Mouse (Mus musculus): ENCODE data around the gene Ppp6r1. TPM values are rescaled to one million over a fixed set of nuclear protein-coding genes. Genes with fewer than 3 reads are reported as not detected.
A peak's percentile ranks its signal among the peaks of the same experiment; 100 is the strongest.

Gene Ppp6r1
- polyA plus RNA-seq, 1 experiment from 2014 or later = 6.5 TPM

GRCm38 (mm10) chr7:4657521-4658127 lies 1.2 kb downstream of the Ppp6r1 start:
- peak overlapping the region; percentile 92 for H3K27ac ChIP-seq (replicated peaks)
- no peaks in the 10 kb centered on the region for H3K9me3 ChIP-seq (replicated peaks)
- H3K9ac ChIP-seq = peak overlapping the region; percentile 98
- no peak for ATAC-seq (ENCODE audit: insufficient read depth)
- H3K27me3 ChIP-seq = no peaks in the 10 kb centered on the region
- peaks cover 30% of the 10 kb centered on the region for H3K36me3 ChIP-seq (replicated peaks)
- peaks cover 70% of the 10 kb centered on the region for H3K4me1 ChIP-seq (replicated peaks)
- peak overlapping the region; percentile 96 for H3K4me2 ChIP-seq
- WGBS (ENCODE audit: insufficient replicate concordance) = 28% methylated on average over 9 of the region's 9 CpGs
- H3K4me3 ChIP-seq (replicated peaks) = peak overlapping the region; percentile 92

- WGBS (ENCODE audit: insufficient replicate concordance) = 10% methylated on average over 1 of the region's 1 CpGs
- H3K27ac ChIP-seq (replicated peaks) = peak overlapping the region; percentile 92
- ATAC-seq (ENCODE audit: insufficient read depth) = no peak
Observed at GRCm38 (mm10) chr7:4656818-4657217, 2.0 kb downstream of the Ppp6r1 start.

GRCm38 (mm10) chr7:4655916-4656315 lies 2.9 kb downstream of the Ppp6r1 start:
- Histone ChIP-seq H3K4me3 (replicated peaks) (peak overlapping the region; percentile 92; the same call in 1 of the 2 replicates), H3K9ac (0 out of 2 replicates have a peak overlapping the region, but pooled peaks have one; percentile 13), H3K27ac (replicated peaks) (no peak overlapping the region), H3K36me3 (replicated peaks) (peaks cover 40% of the 10 kb centered on the region), H3K9me3 (replicated peaks) (no peaks in the 10 kb centered on the region), H3K4me1 (replicated peaks) (peaks cover 84% of the 10 kb centered on the region), H3K4me2 (peak overlapping the region; percentile 96), H3K27me3 (no peaks in the 10 kb centered on the region)
- 71% methylated on average over 1 of the region's 1 CpGs for WGBS (ENCODE audit: insufficient replicate concordance)
- ATAC-seq (ENCODE audit: insufficient read depth) = no peak

More at GRCm38 (mm10) chr7:4656818-4657217, 2.0 kb downstream of the Ppp6r1 start:
- peaks cover 77% of the 10 kb centered on the region for H3K4me1 ChIP-seq (replicated peaks)
- no peaks in the 10 kb centered on the region for H3K9me3 ChIP-seq (replicated peaks)
- H3K4me3 ChIP-seq (replicated peaks) = peak overlapping the region; percentile 92
- H3K9ac ChIP-seq = peak overlapping the region; percentile 98
- H3K4me2 ChIP-seq = peak overlapping the region; percentile 96
- no peaks in the 10 kb centered on the region for H3K27me3 ChIP-seq
- peaks cover 33% of the 10 kb centered on the region for H3K36me3 ChIP-seq (replicated peaks)

GRCm38 (mm10) chr7:4655393-4655792 lies 3.4 kb downstream of the Ppp6r1 start:
- WGBS (ENCODE audit: insufficient replicate concordance) = 57% methylated on average over 4 of the region's 4 CpGs
- H3K4me2 ChIP-seq = peak overlapping the region; percentile 96; the same call in 1 of the 2 replicates
- H3K9ac ChIP-seq = no peak overlapping the region
- no peak overlapping the region for H3K27ac ChIP-seq (replicated peaks)
- no peaks in the 10 kb centered on the region for H3K9me3 ChIP-seq (replicated peaks)
- H3K27me3 ChIP-seq = no peaks in the 10 kb centered on the region
- no peak overlapping the region for H3K4me3 ChIP-seq (replicated peaks)
- H3K4me1 ChIP-seq (replicated peaks) = peaks cover 80% of the 10 kb centered on the region
- no peak for ATAC-seq (ENCODE audit: insufficient read depth)
- H3K36me3 ChIP-seq (replicated peaks) = peaks cover 40% of the 10 kb centered on the region

GRCm38 (mm10) chr7:4654221-4654620 lies 4.6 kb downstream of the Ppp6r1 start:
- H3K9me3 ChIP-seq (replicated peaks) = no peaks in the 10 kb centered on the region
- peaks cover 69% of the 10 kb centered on the region for H3K4me1 ChIP-seq (replicated peaks)
- H3K36me3 ChIP-seq (replicated peaks) = peaks cover 40% of the 10 kb centered on the region
- peak overlapping the region; percentile 22; the same call in 1 of the 2 replicates for H3K9ac ChIP-seq
- ATAC-seq (ENCODE audit: insufficient read depth) = no peak
- H3K27me3 ChIP-seq = no peaks in the 10 kb centered on the region
- peak overlapping the region; percentile 9; the same call in 1 of the 2 replicates for H3K4me3 ChIP-seq (replicated peaks)
- 10% methylated on average over 2 of the region's 2 CpGs for WGBS (ENCODE audit: insufficient replicate concordance)
- H3K4me2 ChIP-seq = peak overlapping the region; percentile 51
- peak overlapping the region; percentile 82 for H3K27ac ChIP-seq (replicated peaks)

GRCm38 (mm10) chr7:4653780-4654179 lies 5.0 kb downstream of the Ppp6r1 start:
- 26% methylated on average over 7 of the region's 7 CpGs for WGBS (ENCODE audit: insufficient replicate concordance)
- no peaks in the 10 kb centered on the region for H3K9me3 ChIP-seq (replicated peaks)
- H3K27me3 ChIP-seq = no peaks in the 10 kb centered on the region
- peak overlapping the region; percentile 82 for H3K27ac ChIP-seq (replicated peaks)
- H3K4me2 ChIP-seq = peak overlapping the region; percentile 51
- H3K36me3 ChIP-seq (replicated peaks) = peaks cover 40% of the 10 kb centered on the region
- H3K9ac ChIP-seq = peak overlapping the region; percentile 22; the same call in 1 of the 2 replicates
- H3K4me1 ChIP-seq (replicated peaks) = peaks cover 67% of the 10 kb centered on the region
- no peak for ATAC-seq (ENCODE audit: insufficient read depth)
- 0 out of 2 replicates have a peak overlapping the region, but pooled peaks have one; percentile 9 for H3K4me3 ChIP-seq (replicated peaks)

GRCm38 (mm10) chr7:4653351-4653750 lies 5.5 kb downstream of the Ppp6r1 start:
- no peak for ATAC-seq (ENCODE audit: insufficient read depth)
- H3K9ac ChIP-seq = no peak overlapping the region
- 29% methylated on average over 5 of the region's 5 CpGs for WGBS (ENCODE audit: insufficient replicate concordance)
- H3K27ac ChIP-seq (replicated peaks) = peak overlapping the region; percentile 82
- peak overlapping the region; percentile 51 for H3K4me2 ChIP-seq
- H3K4me3 ChIP-seq (replicated peaks) = no peak overlapping the region
- H3K9me3 ChIP-seq (replicated peaks) = no peaks in the 10 kb centered on the region
- peaks cover 70% of the 10 kb centered on the region for H3K4me1 ChIP-seq (replicated peaks)
- H3K36me3 ChIP-seq (replicated peaks) = peaks cover 40% of the 10 kb centered on the region
- H3K27me3 ChIP-seq = no peaks in the 10 kb centered on the region

GRCm38 (mm10) chr7:4652726-4653125 lies 6.1 kb downstream of the Ppp6r1 start:
- Histone ChIP-seq H3K27ac (replicated peaks) (peak overlapping the region; percentile 82; the same call in 1 of the 2 replicates), H3K27me3 (no peaks in the 10 kb centered on the region), H3K4me3 (replicated peaks) (no peak overlapping the region), H3K36me3 (replicated peaks) (peaks cover 41% of the 10 kb centered on the region), H3K9ac (no peak overlapping the region), H3K4me2 (no peak overlapping the region), H3K9me3 (replicated peaks) (no peaks in the 10 kb centered on the region), H3K4me1 (replicated peaks) (peaks cover 73% of the 10 kb centered on the region)
- 58% methylated on average over 5 of the region's 5 CpGs for WGBS (ENCODE audit: insufficient replicate concordance)
- ATAC-seq (ENCODE audit: insufficient read depth) = no peak

GRCm38 (mm10) chr7:4651581-4651980 lies 7.2 kb downstream of the Ppp6r1 start:
- 46% methylated on average over 8 of the region's 8 CpGs for WGBS (ENCODE audit: insufficient replicate concordance)
- Histone ChIP-seq H3K4me2 (no peak overlapping the region), H3K27ac (replicated peaks) (no peak overlapping the region), H3K9me3 (replicated peaks) (no peaks in the 10 kb centered on the region), H3K36me3 (replicated peaks) (peaks cover 52% of the 10 kb centered on the region), H3K4me3 (replicated peaks) (no peak overlapping the region), H3K9ac (no peak overlapping the region), H3K4me1 (replicated peaks) (peaks cover 73% of the 10 kb centered on the region), H3K27me3 (no peaks in the 10 kb centered on the region)
- no peak for ATAC-seq (ENCODE audit: insufficient read depth)

GRCm38 (mm10) chr7:4647992-4648391 lies 10.8 kb downstream of the Ppp6r1 start:
- Histone ChIP-seq H3K4me2 (no peak overlapping the region), H3K4me3 (replicated peaks) (no peak overlapping the region), H3K27me3 (no peaks in the 10 kb centered on the region), H3K9me3 (replicated peaks) (no peaks in the 10 kb centered on the region), H3K27ac (replicated peaks) (no peak overlapping the region), H3K36me3 (replicated peaks) (peaks cover 67% of the 10 kb centered on the region), H3K4me1 (replicated peaks) (peaks cover 59% of the 10 kb centered on the region), H3K9ac (no peak overlapping the region)
- WGBS (ENCODE audit: insufficient replicate concordance) = 74% methylated on average over 2 of the region's 2 CpGs
- ATAC-seq (ENCODE audit: insufficient read depth) = no peak

GRCm38 (mm10) chr7:4647291-4647690 lies 11.5 kb downstream of the Ppp6r1 start:
- WGBS (ENCODE audit: insufficient replicate concordance) = 40% methylated on average over 6 of the region's 6 CpGs
- H3K36me3 ChIP-seq (replicated peaks) = peaks cover 67% of the 10 kb centered on the region

More at GRCm38 (mm10) chr7:4647291-4647690, 11.5 kb downstream of the Ppp6r1 start:
- H3K27me3 ChIP-seq = no peaks in the 10 kb centered on the region
- H3K27ac ChIP-seq (replicated peaks) = 0 out of 2 replicates have a peak overlapping the region, but pooled peaks have one; percentile 34
- no peak overlapping the region for H3K4me3 ChIP-seq (replicated peaks)
- H3K9me3 ChIP-seq (replicated peaks) = no peaks in the 10 kb centered on the region
- no peak overlapping the region for H3K9ac ChIP-seq
- peaks cover 52% of the 10 kb centered on the region for H3K4me1 ChIP-seq (replicated peaks)
- no peak overlapping the region for H3K4me2 ChIP-seq
- ATAC-seq (ENCODE audit: insufficient read depth) = 0 out of 2 replicates have a peak, but pooled peaks have one; percentile 17
